Mouse (Mus musculus) olfactory bulb, adult 2 months (tissue): Measurements from ENCODE around the gene Pde6h.

Experiments
- CTCF ChIP-seq: fragments of 200-500 bp; IDR thresholded peaks from 2 replicates; pipeline ENCODE4 v1.5.1; 2012; ENCODE audit warnings: low read depth, mild to moderate bottlenecking, low read length, moderate library complexity; ENCODE audit not compliant: insufficient read depth
- POLR2A ChIP-seq: fragments of 200-500 bp; IDR thresholded peaks from 2 replicates; pipeline ENCODE4 v1.6.1; 2012; ENCODE audit warnings: mild to moderate bottlenecking, low read depth, low read length, moderate library complexity; ENCODE audit not compliant: insufficient read depth

DNA sequence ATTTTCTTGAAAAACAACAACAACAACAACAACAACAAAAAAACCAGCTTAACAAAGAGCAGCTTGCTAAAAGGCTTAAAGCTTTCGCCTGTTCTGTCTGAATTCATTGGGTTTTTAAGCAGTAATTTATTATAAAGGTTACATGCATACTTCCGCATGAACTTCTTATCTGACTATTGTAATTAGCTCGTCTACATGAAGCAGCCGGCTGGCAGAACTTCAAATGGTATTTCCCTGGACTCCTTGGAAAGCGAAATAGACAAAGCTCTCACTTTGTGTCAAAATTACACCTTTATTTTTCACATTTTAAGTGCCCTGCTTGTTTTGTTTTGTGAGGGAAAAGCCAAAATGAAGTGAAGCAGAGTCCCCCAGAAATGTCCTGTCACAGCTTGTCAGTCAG, 72.7 kb downstream of the Pde6h start:
- TF ChIP-seq POLR2A (no peak), CTCF (no peak)
